Mouse (Mus musculus) urinary bladder, adult 2 months (tissue): ENCODE data around the gene Mpped1. TPM values are rescaled to one million over a fixed set of nuclear protein-coding genes. Genes with fewer than 3 reads are reported as not detected.

ENCODE experiments used
- DNase-seq: peaks from one replicate; pipeline ENCODE4 v3.0.0; 2022; ENCODE audit warnings: low spot score
- polyA plus RNA-seq: library from polyadenylated mRNA; depleted of rRNA; stranded (reverse); fragments of >200 nt; gene quantifications from 2 replicates; pipeline ENCODE4 v1.2.3, GENCODE M21; 2012

Gene Mpped1
- polyA plus RNA-seq, 1 experiment: not detected

- no peak for DNase-seq
These were observed 9.8 kb downstream of the Mpped1 start for GRCm38 (mm10) chr15:83789046-83789445.

- no peak for DNase-seq
These were observed 17.7 kb downstream of the Mpped1 start for GRCm38 (mm10) chr15:83796924-83797323.

- no peak for DNase-seq
These were observed 19.7 kb downstream of the Mpped1 start for GRCm38 (mm10) chr15:83798964-83799363.

- DNase-seq: no peak
These were observed 21.7 kb downstream of the Mpped1 start for GRCm38 (mm10) chr15:83801011-83801410.

- DNase-seq: no peak
These were observed 34.8 kb downstream of the Mpped1 start for GRCm38 (mm10) chr15:83814106-83814505.

GRCm38 (mm10) chr15:83828011-83828410 lies 48.7 kb downstream of the Mpped1 start:
- DNase-seq: no peak

GRCm38 (mm10) chr15:83829226-83829625 lies 50.0 kb downstream of the Mpped1 start:
- no peak for DNase-seq

- no peak for DNase-seq
These were observed 53.0 kb downstream of the Mpped1 start for GRCm38 (mm10) chr15:83832265-83832664.

- no peak for DNase-seq
These were observed 61.9 kb downstream of the Mpped1 start for GRCm38 (mm10) chr15:83840950-83841719.

- DNase-seq: no peak
These were observed 63.2 kb downstream of the Mpped1 start for GRCm38 (mm10) chr15:83842419-83842818.

GRCm38 (mm10) chr15:83842915-83843789 lies 63.9 kb downstream of the Mpped1 start:
- DNase-seq: no peak

- DNase-seq: no peak
These were observed 66.5 kb downstream of the Mpped1 start for GRCm38 (mm10) chr15:83845734-83846133.

- no peak for DNase-seq
These were observed 67.3 kb downstream of the Mpped1 start for GRCm38 (mm10) chr15:83846592-83846991.

GRCm38 (mm10) chr15:83847512-83847911 lies 68.2 kb downstream of the Mpped1 start:
- no peak for DNase-seq

GRCm38 (mm10) chr15:83848193-83848592 lies 68.9 kb downstream of the Mpped1 start:
- DNase-seq: no peak

GRCm38 (mm10) chr15:83853400-83853811 lies 74.1 kb downstream of the Mpped1 start:
- no peak for DNase-seq

GRCm38 (mm10) chr15:83857129-83857528 lies 77.9 kb downstream of the Mpped1 start:
- peak; percentile 58 for DNase-seq

- DNase-seq: no peak
These were observed 86.4 kb downstream of the Mpped1 start for GRCm38 (mm10) chr15:83865626-83866025.

- no peak for DNase-seq
These were observed 91.7 kb downstream of the Mpped1 start for GRCm38 (mm10) chr15:83870936-83871335.

- no peak for DNase-seq
These were observed 98.0 kb downstream of the Mpped1 start for GRCm38 (mm10) chr15:83877155-83877866.

GRCm38 (mm10) chr15:83877898-83878297 lies 98.6 kb downstream of the Mpped1 start:
- no peak for DNase-seq

- DNase-seq: no peak
These were observed 100.6 kb downstream of the Mpped1 start for GRCm38 (mm10) chr15:83879845-83880244.
